1 mouse cellular context compared by ENCODE assay signal in the genomic region with DNA sequence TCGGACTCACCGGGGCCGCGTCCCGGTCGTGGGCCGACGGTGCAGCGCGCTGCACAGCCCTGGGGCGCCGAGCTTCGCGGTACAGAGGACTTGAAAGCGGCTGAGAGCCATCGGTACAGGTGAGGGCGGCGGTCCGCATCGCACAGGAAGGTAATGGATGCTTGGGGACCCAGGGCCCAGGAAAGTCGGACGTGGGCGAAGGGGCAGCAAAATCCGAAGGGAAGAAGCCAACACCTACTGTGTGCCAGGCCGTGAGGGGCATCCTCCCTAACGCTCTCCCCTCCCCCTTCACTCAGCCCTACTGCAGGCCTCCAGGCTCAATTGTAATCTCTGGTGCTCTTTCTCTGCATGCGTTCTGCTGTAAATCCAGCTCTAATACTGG.
TF ChIP-seq lines count a peak whose summit lies in the region.

No protein-coding gene starts in this region.

TF ChIP-seq in ES-E14, 5 proteins besides CTCF, POLR2A, EP300 and RAD21:
- TF ChIP-seq ZC3H11A (IDR thresholded peaks at IDR 0.05; ENCODE audit: borderline replicate concordance, low read depth, low read length) = no peak
- no peak for TF ChIP-seq CHD2 (IDR thresholded peaks at IDR 0.05; ENCODE audit: low read depth, low read length)
- no peak for TF ChIP-seq HCFC1 (IDR thresholded peaks at IDR 0.05; ENCODE audit: borderline replicate concordance, insufficient read depth, low read length)
- no peak for TF ChIP-seq ZNF384 (IDR thresholded peaks at IDR 0.05; ENCODE audit: low read depth, low read length)
- no peak for TF ChIP-seq MAFK (IDR thresholded peaks at IDR 0.05; ENCODE audit: insufficient read depth, low read depth, low read length)
TF ChIP-seq in ES-E14: peak in this region for 0.
